Mouse (Mus musculus): Measurements from ENCODE around the gene Foxn2. TPM values are rescaled to one million over a fixed set of nuclear protein-coding genes. Genes with fewer than 3 reads are reported as not detected.
"Not testable (repeated sequence)": the region's sequence is repeated elsewhere in the genome, so short reads cannot be mapped to it uniquely, and the experiment has no call there.

The Foxn2 gene
- polyA plus RNA-seq, 2 experiments = 4.8 to 8.8 TPM

DNA sequence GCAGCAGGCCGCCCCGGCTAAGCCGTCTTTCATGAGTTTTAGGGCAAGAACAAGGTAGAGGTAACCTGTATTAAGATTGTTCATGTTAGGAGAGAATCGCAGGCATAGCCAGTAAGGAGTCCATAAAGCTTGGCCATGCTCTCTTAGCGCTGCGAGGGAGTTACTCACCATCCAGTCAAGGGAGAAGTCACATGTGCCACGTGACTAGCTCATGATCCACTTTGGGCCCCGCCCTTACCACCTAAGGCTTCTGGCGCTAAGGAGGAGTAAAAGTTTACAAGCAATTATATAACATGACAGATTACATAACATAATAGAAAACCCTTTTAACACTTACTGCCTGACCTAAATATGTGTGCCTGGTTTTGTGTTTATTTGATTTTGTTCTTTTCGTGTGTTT, 8.5 kb upstream of the Foxn2 start:
- 71% methylated on average over 10 of the region's 10 CpGs for WGBS (ENCODE audit: insufficient replicate concordance)
- ATAC-seq (ENCODE audit: insufficient read depth) (peak; percentile 55; the same call in 1 of the 2 replicates), DNase-seq (ENCODE audit: low read depth in 3 of 3, low spot score in 3 of 3) (peak in 1 of 3 experiments; percentile 45)
- no peak for TF ChIP-seq CTCF (IDR thresholded peaks at IDR 0.05; ENCODE audit: low read depth)
- no peak for TF ChIP-seq EP300 (IDR thresholded peaks at IDR 0.05; ENCODE audit: low read depth)
- no peaks in the 10 kb centered on the region for H3K9me3 ChIP-seq (ENCODE audit: control insufficient read depth, low read length)
- peak overlapping the region; percentile 83; the same call in 1 of the 2 replicates for H3K27ac ChIP-seq
- no peaks in the 10 kb centered on the region for H3K36me3 ChIP-seq (replicated peaks; ENCODE audit: control insufficient read depth, insufficient read depth, low read depth)
- H3K4me3 ChIP-seq (ENCODE audit: insufficient read depth in 1 of 2, low read depth in 2 of 2, low read length in 2 of 2) = peak overlapping the region in 1 of 2 experiments; percentile 19; a peak in 1 of 4 replicates
- no peak overlapping the region for H3K9ac ChIP-seq (replicated peaks)
- peaks cover 31 to 36% of the 10 kb centered on the region in 2 experiments for H3K4me1 ChIP-seq (replicated peaks; ENCODE audit: control insufficient read depth in 2 of 2, insufficient read depth in 2 of 2, low read length in 1 of 2)
- H3K4me2 ChIP-seq (ENCODE audit: low read depth) = peak overlapping the region; percentile 57
- no peaks in the 10 kb centered on the region for H3K27me3 ChIP-seq (ENCODE audit: control insufficient read depth, insufficient read depth, low read length)

DNA sequence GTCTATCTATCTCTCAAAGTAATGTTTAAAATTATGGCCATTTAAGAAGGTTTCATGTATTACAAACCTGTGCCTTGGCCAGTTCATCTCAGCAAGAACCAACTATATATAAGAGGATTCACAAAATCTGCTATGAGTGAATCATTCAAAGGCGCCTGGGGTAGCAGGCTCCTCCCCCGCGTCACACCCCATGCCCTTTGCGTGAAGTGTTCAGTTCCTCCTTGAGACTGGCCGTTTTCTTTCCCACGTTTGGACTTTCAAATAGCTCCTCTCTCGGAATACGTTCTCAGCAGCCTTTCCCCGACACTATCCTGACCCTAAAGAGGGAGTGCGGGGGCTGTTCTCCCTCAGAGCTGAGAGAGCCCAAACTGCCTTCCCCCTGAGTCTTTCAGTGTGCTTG, 5.2 kb upstream of the Foxn2 start:
- H3K27ac ChIP-seq = no peak overlapping the region
- WGBS (ENCODE audit: insufficient replicate concordance) = 58% methylated on average over 10 of the region's 10 CpGs
- no peak overlapping the region for H3K4me2 ChIP-seq (ENCODE audit: low read depth)
- H3K9ac ChIP-seq (replicated peaks) = no peak overlapping the region
- no peaks in the 10 kb centered on the region for H3K27me3 ChIP-seq (ENCODE audit: control insufficient read depth, insufficient read depth, low read length)
- no peaks in the 10 kb centered on the region for H3K36me3 ChIP-seq (replicated peaks; ENCODE audit: control insufficient read depth, insufficient read depth, low read depth)
- no peaks in the 10 kb centered on the region; the same call in none of the 2 replicates for H3K9me3 ChIP-seq (ENCODE audit: control insufficient read depth, low read length)
- TF ChIP-seq EP300 (IDR thresholded peaks at IDR 0.05; ENCODE audit: low read depth) (no peak), CTCF (IDR thresholded peaks at IDR 0.05; ENCODE audit: low read depth) (no peak)
- peaks cover 39 to 42% of the 10 kb centered on the region in 2 experiments for H3K4me1 ChIP-seq (replicated peaks; ENCODE audit: control insufficient read depth in 2 of 2, insufficient read depth in 2 of 2, low read length in 1 of 2)
- DNase-seq (ENCODE audit: low read depth in 3 of 3, low spot score in 3 of 3) (no peak), ATAC-seq (ENCODE audit: insufficient read depth) (no peak)
- no peak overlapping the region for H3K4me3 ChIP-seq (ENCODE audit: insufficient read depth in 1 of 2, low read depth in 2 of 2, low read length in 2 of 2)

DNA sequence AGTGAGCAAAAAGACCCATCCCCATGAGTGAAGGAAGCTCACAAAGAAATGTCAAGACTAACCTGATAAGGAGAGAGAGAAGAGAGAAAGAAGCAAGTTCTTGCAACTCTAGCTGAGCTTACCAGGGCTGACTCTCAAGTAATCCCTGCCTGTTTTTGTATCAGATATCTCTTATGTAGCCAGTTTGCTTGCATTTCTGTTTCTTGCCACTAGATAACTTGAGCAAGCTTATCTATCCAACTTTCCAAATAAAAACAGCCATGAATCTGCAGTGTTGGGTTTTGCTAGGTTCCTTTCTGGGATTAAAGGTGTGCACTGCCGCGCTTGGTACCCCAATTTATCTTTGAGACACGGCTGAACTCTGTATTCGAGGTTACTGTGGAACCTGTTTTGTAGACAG, 4.2 kb upstream of the Foxn2 start:
- peaks cover 29 to 34% of the 10 kb centered on the region in 2 experiments for H3K4me1 ChIP-seq (replicated peaks; ENCODE audit: control insufficient read depth in 2 of 2, insufficient read depth in 2 of 2, low read length in 1 of 2)
- no peaks in the 10 kb centered on the region for H3K36me3 ChIP-seq (replicated peaks; ENCODE audit: control insufficient read depth, insufficient read depth, low read depth)
- ATAC-seq (ENCODE audit: insufficient read depth) = no peak
- H3K9me3 ChIP-seq (ENCODE audit: control insufficient read depth, low read length) = no peaks in the 10 kb centered on the region; the same call in none of the 2 replicates
- no peak for DNase-seq (ENCODE audit: low read depth in 3 of 3, low spot score in 3 of 3)
- WGBS (ENCODE audit: insufficient replicate concordance) = 76% methylated on average over 4 of the region's 4 CpGs
- H3K4me2 ChIP-seq (ENCODE audit: low read depth) = no peak overlapping the region
- TF ChIP-seq EP300 (IDR thresholded peaks at IDR 0.05; ENCODE audit: low read depth) (no peak), CTCF (IDR thresholded peaks at IDR 0.05; ENCODE audit: low read depth) (no peak)
- H3K9ac ChIP-seq (replicated peaks) = no peak overlapping the region
- no peaks in the 10 kb centered on the region for H3K27me3 ChIP-seq (ENCODE audit: control insufficient read depth, insufficient read depth, low read length)
- H3K27ac ChIP-seq = no peak overlapping the region
- H3K4me3 ChIP-seq (ENCODE audit: insufficient read depth in 1 of 2, low read depth in 2 of 2, low read length in 2 of 2) = no peak overlapping the region

DNA sequence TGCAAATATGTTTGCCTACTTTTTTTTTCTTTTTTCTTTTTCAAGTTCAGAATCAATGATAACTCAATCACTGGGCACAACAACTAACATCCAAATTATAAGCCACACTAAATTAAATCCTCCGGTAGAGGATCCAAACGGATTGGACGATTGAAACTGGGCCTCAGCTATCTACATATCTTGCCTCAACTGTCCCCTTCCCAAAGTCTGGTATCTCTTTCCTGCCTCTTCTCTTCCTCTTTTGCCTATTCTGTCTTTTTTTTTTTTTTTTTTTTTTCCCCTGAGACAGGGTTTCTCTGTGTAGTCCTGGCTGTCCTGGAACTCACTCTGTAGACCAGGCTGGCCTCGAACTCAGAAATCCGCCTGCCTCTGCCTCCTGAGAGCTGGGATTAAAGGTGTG, 3.8 kb upstream of the Foxn2 start:
- 66% methylated on average over 5 of the region's 5 CpGs for WGBS (ENCODE audit: insufficient replicate concordance)
- not testable (repeated sequence) for H3K27me3 ChIP-seq (ENCODE audit: control insufficient read depth, insufficient read depth, low read length); H3K9ac ChIP-seq (replicated peaks); DNase-seq (ENCODE audit: low read depth in 3 of 3, low spot score in 3 of 3); ATAC-seq (ENCODE audit: insufficient read depth); H3K9me3 ChIP-seq (ENCODE audit: control insufficient read depth, low read length); H3K27ac ChIP-seq; H3K36me3 ChIP-seq (replicated peaks; ENCODE audit: control insufficient read depth, insufficient read depth, low read depth); H3K4me3 ChIP-seq (ENCODE audit: insufficient read depth in 1 of 2, low read depth in 2 of 2, low read length in 2 of 2); H3K4me2 ChIP-seq (ENCODE audit: low read depth)
- H3K4me1 ChIP-seq (replicated peaks; ENCODE audit: control insufficient read depth in 2 of 2, insufficient read depth in 2 of 2, low read length in 1 of 2) = peaks cover 25 to 29% of the 10 kb centered on the region in 2 experiments

DNA sequence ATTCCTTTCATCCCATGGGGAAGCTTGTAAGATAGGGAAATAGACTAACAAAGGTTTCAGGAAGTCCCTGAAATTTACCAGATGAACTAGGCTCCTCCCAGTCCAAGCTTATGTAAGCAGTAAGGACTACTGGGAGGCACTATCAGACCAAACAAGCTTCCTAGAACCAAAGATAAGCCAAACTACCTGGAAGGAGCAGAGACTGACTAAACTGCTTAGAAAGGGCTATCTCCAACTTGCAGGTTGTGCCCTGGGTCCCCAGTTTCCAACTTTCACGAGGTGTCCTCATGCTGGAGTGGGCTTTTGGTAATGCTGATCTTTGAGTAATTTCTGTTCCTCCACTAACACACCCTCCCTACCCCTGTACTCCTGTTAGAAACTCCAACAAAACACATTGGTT, 3.1 kb upstream of the Foxn2 start:
- DNase-seq (ENCODE audit: low read depth in 3 of 3, low spot score in 3 of 3) (peak in 1 of 3 experiments; percentile 62), ATAC-seq (ENCODE audit: insufficient read depth) (no peak)
- Histone ChIP-seq H3K36me3 (replicated peaks; ENCODE audit: control insufficient read depth, insufficient read depth, low read depth) (no peaks in the 10 kb centered on the region), H3K9me3 (ENCODE audit: control insufficient read depth, low read length) (no peaks in the 10 kb centered on the region; the same call in none of the 2 replicates), H3K27ac (no peak overlapping the region), H3K9ac (replicated peaks) (no peak overlapping the region), H3K4me3 (ENCODE audit: insufficient read depth in 1 of 2, low read depth in 2 of 2, low read length in 2 of 2) (no peak overlapping the region), H3K4me1 (replicated peaks; ENCODE audit: control insufficient read depth in 2 of 2, insufficient read depth in 2 of 2, low read length in 1 of 2) (peaks cover 18 to 23% of the 10 kb centered on the region in 2 experiments), H3K4me2 (ENCODE audit: low read depth) (no peak overlapping the region), H3K27me3 (ENCODE audit: control insufficient read depth, insufficient read depth, low read length) (no peaks in the 10 kb centered on the region)
- TF ChIP-seq EP300 (IDR thresholded peaks at IDR 0.05; ENCODE audit: low read depth) = peak; percentile 62
- TF ChIP-seq CTCF (IDR thresholded peaks at IDR 0.05; ENCODE audit: low read depth) = no peak
- 15% methylated on average over 1 of the region's 1 CpGs for WGBS (ENCODE audit: insufficient replicate concordance)

Measured in liver, embryonic 14.5 days (tissue).